Mouse (Mus musculus) thymus, adult 2 months (tissue): ENCODE measurements around the gene Ncoa3.

Experiments
- CTCF ChIP-seq: fragments of 200-500 bp; IDR thresholded peaks from 2 replicates; pipeline ENCODE4 v1.5.1; 2012; ENCODE audit warnings: mild to moderate bottlenecking, control low read depth, low read length, moderate library complexity, borderline replicate concordance; ENCODE audit not compliant: control insufficient read depth, poor library complexity, insufficient read depth; ENCODE audit errors: extremely low read depth
- POLR2A ChIP-seq: fragments of 200-500 bp; IDR thresholded peaks from 2 replicates; pipeline ENCODE4 v1.6.1; 2012; ENCODE audit warnings: mild to moderate bottlenecking, low read length, control low read depth, moderate library complexity; ENCODE audit not compliant: control insufficient read depth, poor library complexity, insufficient read depth; ENCODE audit errors: extremely low read depth

DNA sequence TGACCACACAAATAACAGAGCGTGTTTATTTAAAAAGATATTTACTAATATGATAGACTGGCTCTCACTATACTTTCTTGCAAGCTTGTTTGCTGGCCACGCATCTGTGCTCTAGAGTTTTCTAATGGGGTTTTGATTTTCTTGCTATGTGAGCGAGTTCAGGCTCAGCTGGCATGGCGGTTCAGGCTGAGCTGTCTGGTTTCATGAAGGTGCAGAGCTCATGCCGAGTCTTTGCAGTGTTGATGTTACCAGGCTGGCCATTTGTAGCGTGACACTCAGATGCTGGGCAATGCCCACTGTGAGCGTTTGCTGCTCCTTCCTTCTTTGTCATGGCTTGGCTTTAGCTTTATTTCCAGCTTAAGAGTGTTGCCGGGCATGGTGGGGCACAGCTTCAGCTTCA lies 70.0 kb downstream of the Ncoa3 start:
- TF ChIP-seq CTCF (no peak), POLR2A (no peak)
